In genomic region chr11:69937834-69938233, GRCm38 (mm10) we compare ENCODE assay signal across 15 mouse cellular contexts. TPM values are rescaled to one million over a fixed set of nuclear protein-coding genes. Genes with fewer than 3 reads are reported as not detected.
DNase-seq lines count a peak whose midpoint lies in the region; ATAC-seq and TF ChIP-seq lines count a peak whose summit lies in the region.
"Had no signal": no experiment of that assay in that cellular context is flagged by ENCODE, and none has a peak within 500 bp of the region (broad histone marks: within the 10 kb centered on the region; RNA-seq: fewer than 3 reads in every experiment).

No protein-coding gene starts in this region.

- no peak for ATAC-seq in heart, embryonic 15.5 days (replicated peaks; ENCODE audit: insufficient number of reproducible peaks, insufficient read depth, low FRiP score, low read depth)
- no peak for ATAC-seq in midbrain, embryonic 13.5 days
- ATAC-seq in midbrain, postnatal 0 days (ENCODE audit: low FRiP score): no peak
- no peak for ATAC-seq in kidney, postnatal 0 days (replicated peaks; ENCODE audit: low FRiP score, low read depth)
- ATAC-seq: forebrain, embryonic 16.5 days; hindbrain, embryonic 16.5 days; Patski had no signal

- no peak for DNase-seq in heart, adult 9 months (ENCODE audit: low spot score in 2 of 2)
- DNase-seq in midbrain, postnatal 0 days (ENCODE audit: low spot score): no peak
- no peak for DNase-seq in kidney, postnatal 0 days (ENCODE audit: low spot score)
- DNase-seq in urinary bladder, adult 2 months (ENCODE audit: low spot score): no peak
- no peak for DNase-seq in adipocyte (ENCODE audit: low spot score)
- DNase-seq: cerebellum, adult 9-11 months; lung, adult 2 months; thymus, postnatal 25 days had no signal

- peaks cover 41% of the 10 kb centered on the region for H3K4me1 ChIP-seq in heart, embryonic 15.5 days (replicated peaks)
- peaks cover 21% of the 10 kb centered on the region for H3K4me1 ChIP-seq in midbrain, embryonic 13.5 days (replicated peaks)
- H3K4me1 ChIP-seq in midbrain, postnatal 0 days (ENCODE audit: insufficient read depth, low read length): no peaks in the 10 kb centered on the region
- H3K4me1 ChIP-seq in kidney, postnatal 0 days (replicated peaks; ENCODE audit: insufficient read depth, low read length): peaks cover 24% of the 10 kb centered on the region

- peak overlapping the region; percentile 61 for H3K27ac ChIP-seq in heart, embryonic 15.5 days
- no peak overlapping the region for H3K27ac ChIP-seq in midbrain, embryonic 13.5 days
- no peak overlapping the region for H3K27ac ChIP-seq in midbrain, postnatal 0 days (ENCODE audit: low read depth, low read length)
- peak overlapping the region; percentile 80 for H3K27ac ChIP-seq in kidney, postnatal 0 days

- H3K9me3 ChIP-seq in heart, embryonic 15.5 days (replicated peaks): no peaks in the 10 kb centered on the region
- H3K9me3 ChIP-seq in midbrain, embryonic 13.5 days: no peaks in the 10 kb centered on the region
- H3K9me3 ChIP-seq in midbrain, postnatal 0 days (ENCODE audit: low read length): no peaks in the 10 kb centered on the region
- H3K9me3 ChIP-seq in kidney, postnatal 0 days (replicated peaks; ENCODE audit: low read length): no peaks in the 10 kb centered on the region

- H3K27me3 ChIP-seq in heart, embryonic 15.5 days: peaks cover 26% of the 10 kb centered on the region
- H3K27me3 ChIP-seq in midbrain, embryonic 13.5 days: peaks cover 46% of the 10 kb centered on the region
- H3K27me3 ChIP-seq in midbrain, postnatal 0 days (ENCODE audit: insufficient read depth, low read length): peaks cover 3% of the 10 kb centered on the region; the same call in 1 of the 2 replicates
- no peaks in the 10 kb centered on the region; the same call in 1 of the 2 replicates for H3K27me3 ChIP-seq in kidney, postnatal 0 days (ENCODE audit: insufficient read depth, low read length)

- H3K4me2 ChIP-seq in heart, embryonic 15.5 days: no peak overlapping the region
- H3K4me2 ChIP-seq in midbrain, embryonic 13.5 days (replicated peaks): no peak overlapping the region
- H3K4me2 ChIP-seq in midbrain, postnatal 0 days (ENCODE audit: low read depth, low read length, poor library complexity, severe bottlenecking): no peak overlapping the region
- H3K4me2 ChIP-seq in kidney, postnatal 0 days (ENCODE audit: low read length): no peak overlapping the region

- H3K36me3 ChIP-seq in heart, embryonic 15.5 days: no peaks in the 10 kb centered on the region; the same call in 1 of the 2 replicates
- no peaks in the 10 kb centered on the region for H3K36me3 ChIP-seq in midbrain, embryonic 13.5 days
- H3K36me3 ChIP-seq in midbrain, postnatal 0 days (ENCODE audit: insufficient read depth, low read length): no peaks in the 10 kb centered on the region
- no peaks in the 10 kb centered on the region for H3K36me3 ChIP-seq in kidney, postnatal 0 days (ENCODE audit: insufficient read depth, low read length)

- TF ChIP-seq CTCF in midbrain, postnatal 0 days (IDR thresholded peaks at IDR 0.05): no peak
- TF ChIP-seq CTCF in kidney, postnatal 0 days (IDR thresholded peaks at IDR 0.05; ENCODE audit: low read depth): no peak

- no peak overlapping the region for H3K4me3 ChIP-seq in heart, embryonic 15.5 days
- no peak overlapping the region for H3K4me3 ChIP-seq in midbrain, embryonic 13.5 days (replicated peaks)
- H3K4me3 ChIP-seq in midbrain, postnatal 0 days (ENCODE audit: low read depth, low read length): no peak overlapping the region
- H3K4me3 ChIP-seq in kidney, postnatal 0 days (replicated peaks; ENCODE audit: low read depth, low read length): no peak overlapping the region

- WGBS in heart, embryonic 15.5 days: 53% methylated on average over 5 of the region's 5 CpGs
- WGBS in midbrain, embryonic 13.5 days: 68% methylated on average over 5 of the region's 5 CpGs
- WGBS in midbrain, postnatal 0 days: 71% methylated on average over 5 of the region's 5 CpGs
- 59% methylated on average over 5 of the region's 5 CpGs for WGBS in kidney, postnatal 0 days

- no peak overlapping the region for H3K9ac ChIP-seq in heart, embryonic 15.5 days
- peak overlapping the region; percentile 36; the same call in 1 of the 2 replicates for H3K9ac ChIP-seq in midbrain, embryonic 13.5 days (replicated peaks)
- no peak overlapping the region for H3K9ac ChIP-seq in midbrain, postnatal 0 days (replicated peaks; ENCODE audit: low read length, poor library complexity, severe bottlenecking)
- H3K9ac ChIP-seq in kidney, postnatal 0 days (ENCODE audit: low read depth, low read length): no peak overlapping the region

RNA-seq across cellular contexts. Expression of gene Ybx2, which starts 2.2 kb away (rescaled TPM):
- polyA plus RNA-seq in heart, embryonic 15.5 days (2015; fragmentation: Nextera tagmentation; extraction: Ambion mirVana): 5.5 and 5.7 TPM in 2 replicates
- 3.9 and 4.2 TPM in 2 replicates for polyA plus RNA-seq in midbrain, embryonic 13.5 days (2015; fragmentation: Nextera tagmentation; extraction: Ambion mirVana)
- total RNA-seq in midbrain, postnatal 0 days (2014; rRNA removed): 5.0 and 8.4 TPM in 2 replicates
- 3.4 and 4.2 TPM in 2 replicates for polyA plus RNA-seq in midbrain, postnatal 0 days (2015; fragmentation: Nextera tagmentation; extraction: Ambion mirVana)
- 6.8 and 7.5 TPM in 2 replicates for polyA plus RNA-seq in kidney, postnatal 0 days (2015; fragmentation: Nextera tagmentation; extraction: Ambion mirVana)
- 3.7 and 6.2 TPM in 2 replicates for polyA plus RNA-seq in urinary bladder, adult 2 months (2012; rRNA removed)
- total RNA-seq: megakaryocyte, adult 5-6 weeks had no signal

RNA-seq across cellular contexts. Expression of gene Slc2a4, which starts 10.2 kb away (rescaled TPM):
- polyA plus RNA-seq in heart, embryonic 15.5 days (2015; fragmentation: Nextera tagmentation; extraction: Ambion mirVana): 42.0 and 42.6 TPM in 2 replicates
- 4.3 and 4.4 TPM in 2 replicates for polyA plus RNA-seq in midbrain, embryonic 13.5 days (2015; fragmentation: Nextera tagmentation; extraction: Ambion mirVana)
- total RNA-seq in midbrain, postnatal 0 days (2014; rRNA removed): 8.8 and 9.0 TPM in 2 replicates
- polyA plus RNA-seq in midbrain, postnatal 0 days (2015; fragmentation: Nextera tagmentation; extraction: Ambion mirVana): 3.4 and 4.0 TPM in 2 replicates
- polyA plus RNA-seq in kidney, postnatal 0 days (2015; fragmentation: Nextera tagmentation; extraction: Ambion mirVana): 21.4 and 23.1 TPM in 2 replicates
- polyA plus RNA-seq in urinary bladder, adult 2 months (2012; rRNA removed): 146 and 167 TPM in 2 replicates

RNA-seq across cellular contexts. Expression of gene Eif5a, which starts 16.1 kb away (rescaled TPM):
- 975 and 1,130 TPM in 2 replicates for polyA plus RNA-seq in heart, embryonic 15.5 days (2015; fragmentation: Nextera tagmentation; extraction: Ambion mirVana)
- polyA plus RNA-seq in midbrain, embryonic 13.5 days (2015; fragmentation: Nextera tagmentation; extraction: Ambion mirVana): 1,160 and 1,188 TPM in 2 replicates
- total RNA-seq in midbrain, postnatal 0 days (2014; rRNA removed): 452 and 486 TPM in 2 replicates
- polyA plus RNA-seq in midbrain, postnatal 0 days (2015; fragmentation: Nextera tagmentation; extraction: Ambion mirVana): 1,054 and 1,096 TPM in 2 replicates
- polyA plus RNA-seq in kidney, postnatal 0 days (2015; fragmentation: Nextera tagmentation; extraction: Ambion mirVana): 1,371 and 1,476 TPM in 2 replicates
- 565 and 624 TPM in 2 replicates for polyA plus RNA-seq in urinary bladder, adult 2 months (2012; rRNA removed)

RNA-seq across cellular contexts. Expression of gene Gps2, which starts 24.1 kb away (rescaled TPM):
- 44.8 and 54.9 TPM in 2 replicates for polyA plus RNA-seq in heart, embryonic 15.5 days (2015; fragmentation: Nextera tagmentation; extraction: Ambion mirVana)
- 81.9 and 87.0 TPM in 2 replicates for polyA plus RNA-seq in midbrain, embryonic 13.5 days (2015; fragmentation: Nextera tagmentation; extraction: Ambion mirVana)
- total RNA-seq in midbrain, postnatal 0 days (2014; rRNA removed): 45.8 and 47.6 TPM in 2 replicates
- 60.3 and 64.3 TPM in 2 replicates for polyA plus RNA-seq in midbrain, postnatal 0 days (2015; fragmentation: Nextera tagmentation; extraction: Ambion mirVana)
- polyA plus RNA-seq in kidney, postnatal 0 days (2015; fragmentation: Nextera tagmentation; extraction: Ambion mirVana): 63.0 and 65.0 TPM in 2 replicates
- polyA plus RNA-seq in urinary bladder, adult 2 months (2012; rRNA removed): 56.3 and 63.2 TPM in 2 replicates

RNA-seq across cellular contexts. Expression of gene Cldn7, which starts 26.7 kb away (rescaled TPM):
- 3.8 and 13.9 TPM in 2 replicates for polyA plus RNA-seq in heart, embryonic 15.5 days (2015; fragmentation: Nextera tagmentation; extraction: Ambion mirVana)
- 0.32 and 1.1 TPM in 2 replicates for polyA plus RNA-seq in midbrain, embryonic 13.5 days (2015; fragmentation: Nextera tagmentation; extraction: Ambion mirVana)
- total RNA-seq in midbrain, postnatal 0 days (2014; rRNA removed): not detected in 2 replicates
- polyA plus RNA-seq in midbrain, postnatal 0 days (2015; fragmentation: Nextera tagmentation; extraction: Ambion mirVana): 0.57 TPM in 1 of 2 replicates, not detected in the other
- polyA plus RNA-seq in kidney, postnatal 0 days (2015; fragmentation: Nextera tagmentation; extraction: Ambion mirVana): 238 and 246 TPM in 2 replicates
- 67.1 and 69.1 TPM in 2 replicates for polyA plus RNA-seq in urinary bladder, adult 2 months (2012; rRNA removed)
- total RNA-seq: left cerebral cortex, postnatal 4 days; megakaryocyte, adult 5-6 weeks had no signal
- polyA plus RNA-seq: forebrain, embryonic 16.5 days; Patski had no signal

Comparison
In these comparisons a context has a peak if more than half of its experiments do, and no peak if none do; other contexts are left out.
1. H3K27ac ChIP-seq: peak in heart, embryonic 15.5 days (single experiment) and kidney, postnatal 0 days (single experiment); none in midbrain, embryonic 13.5 days (single experiment) and midbrain, postnatal 0 days (single experiment).